Mouse (Mus musculus): ENCODE measurements around the gene Il31. TPM values are rescaled to one million over a fixed set of nuclear protein-coding genes. Genes with fewer than 3 reads are reported as not detected.
"Not testable (repeated sequence)": the region's sequence is repeated elsewhere in the genome, so short reads cannot be mapped to it uniquely, and the experiment has no call there.

Il31 gene
- polyA plus RNA-seq, 1 experiment from 2014 or later = not detected

DNA sequence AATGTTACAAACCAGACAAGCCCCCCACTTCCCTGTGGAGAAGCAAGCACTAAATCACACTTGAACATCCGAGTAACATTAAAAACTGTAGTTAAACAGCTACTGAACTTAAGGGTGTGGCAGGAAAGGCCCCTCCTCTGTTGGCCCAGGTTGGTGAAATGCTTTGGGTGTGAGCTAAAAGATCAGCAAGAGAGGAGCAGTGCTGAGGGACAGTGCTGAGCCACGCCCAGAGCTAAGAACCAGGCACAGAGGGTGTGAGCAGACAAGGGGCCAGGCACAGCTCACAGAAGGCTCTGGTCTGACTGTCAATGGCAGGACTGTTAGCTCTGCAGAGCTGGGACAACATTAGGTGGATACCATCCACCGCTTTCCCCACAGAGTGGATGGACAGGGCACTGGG lies 22.8 kb upstream of the Il31 start:
- no peak for ATAC-seq (replicated peaks)
- H3K9ac ChIP-seq (replicated peaks) = no peak overlapping the region
- WGBS = 84% methylated on average over 3 of the region's 3 CpGs
- H3K27ac ChIP-seq (replicated peaks) = no peak overlapping the region
- no peaks in the 10 kb centered on the region for H3K27me3 ChIP-seq
- peaks cover 22% of the 10 kb centered on the region for H3K36me3 ChIP-seq
- no peak overlapping the region for H3K4me3 ChIP-seq
- no peak overlapping the region for H3K4me2 ChIP-seq (replicated peaks)
- H3K9me3 ChIP-seq = no peaks in the 10 kb centered on the region
- H3K4me1 ChIP-seq = peaks cover 18% of the 10 kb centered on the region

DNA sequence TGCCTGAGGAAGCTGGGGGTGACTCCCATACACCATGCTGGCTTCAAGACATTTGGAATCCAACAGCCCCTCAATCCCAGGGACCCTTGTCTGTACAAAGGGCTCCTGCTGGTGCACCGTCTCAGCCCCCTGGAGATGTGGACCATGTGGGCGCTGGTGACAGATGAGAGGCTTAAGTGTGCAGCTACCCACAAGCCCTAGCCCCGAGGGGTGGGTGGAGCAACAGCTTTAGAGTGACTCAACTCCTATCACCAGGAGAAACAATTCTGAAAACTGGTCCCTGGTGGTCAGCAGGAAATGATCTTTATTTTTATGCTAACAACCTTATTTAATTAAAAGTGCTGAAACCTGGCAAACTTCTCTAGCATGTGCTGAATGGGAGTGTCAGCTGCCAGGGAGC lies 22.1 kb upstream of the Il31 start:
- not testable (repeated sequence) for H3K9me3 ChIP-seq; ATAC-seq (replicated peaks); H3K4me3 ChIP-seq; H3K4me2 ChIP-seq (replicated peaks); H3K27me3 ChIP-seq; H3K27ac ChIP-seq (replicated peaks); H3K9ac ChIP-seq (replicated peaks)
- peaks cover 15% of the 10 kb centered on the region for H3K36me3 ChIP-seq
- H3K4me1 ChIP-seq = peaks cover 18% of the 10 kb centered on the region
- 74% methylated on average over 3 of the region's 3 CpGs for WGBS

DNA sequence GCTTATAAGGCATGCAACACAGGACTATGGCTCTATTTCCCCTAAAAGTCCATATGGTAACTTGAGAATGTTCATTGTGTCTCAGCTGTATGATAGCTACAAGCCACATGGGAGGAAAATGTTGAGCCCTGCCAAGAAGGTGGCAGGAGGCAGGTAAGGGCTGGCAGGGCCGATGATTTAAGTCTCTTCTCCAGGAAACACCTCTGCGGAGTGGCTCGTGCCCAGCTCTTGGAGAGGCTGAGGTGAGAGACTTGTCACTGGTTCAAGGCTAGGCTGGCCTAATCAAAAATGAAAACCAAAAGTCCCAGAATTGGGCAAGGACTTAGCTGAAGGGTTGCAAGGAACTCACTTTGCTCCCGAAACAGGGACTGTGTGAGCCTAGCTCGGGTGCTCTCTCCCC lies 20.9 kb upstream of the Il31 start, which contains the start of gene B3gnt4:
B3gnt4 (plus strand) TSS at position 301 of the 400 bp plus-strand sequence.
- no peak for ATAC-seq (replicated peaks)
- peaks cover 18% of the 10 kb centered on the region for H3K4me1 ChIP-seq
- H3K4me3 ChIP-seq = 0 out of 2 replicates have a peak within 1 kb of the TSS, but pooled peaks have one; percentile 90
- H3K36me3 ChIP-seq = peaks cover 2% of the 10 kb centered on the region
- peak within 1 kb of the TSS; percentile 87; the same call in 1 of the 2 replicates for H3K4me2 ChIP-seq (replicated peaks)
- 87% methylated on average over 5 of the region's 5 CpGs for WGBS
- H3K27ac ChIP-seq (replicated peaks) = no peak within 1 kb of the TSS
- no peaks in the 10 kb centered on the region for H3K9me3 ChIP-seq
- no peak within 1 kb of the TSS for H3K9ac ChIP-seq (replicated peaks)
- no peaks in the 10 kb centered on the region for H3K27me3 ChIP-seq

DNA sequence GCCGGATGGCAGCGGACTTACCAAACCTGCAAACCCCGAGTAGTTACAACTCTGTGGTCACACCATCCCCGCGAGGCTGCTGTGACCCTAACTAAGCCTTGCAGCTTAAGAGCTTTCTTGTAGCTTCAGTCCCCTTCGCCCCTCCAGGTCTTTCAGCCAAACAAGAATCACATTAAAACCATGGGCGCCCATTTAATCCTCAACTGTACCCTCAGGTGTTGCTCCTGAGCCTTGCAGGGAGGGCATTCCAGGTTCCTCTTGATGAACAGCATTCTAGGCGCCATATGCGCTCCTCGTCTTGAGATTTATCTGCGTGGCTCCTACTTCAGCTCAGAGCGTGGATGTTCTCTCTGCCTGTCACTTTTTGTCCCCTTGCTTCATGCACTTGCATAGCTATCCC lies 19.6 kb upstream of the Il31 start:
- WGBS = 4% methylated on average over 12 of the region's 12 CpGs
- Histone ChIP-seq H3K9me3 (no peaks in the 10 kb centered on the region), H3K27ac (replicated peaks) (no peak overlapping the region), H3K4me1 (peaks cover 18% of the 10 kb centered on the region), H3K9ac (replicated peaks) (peak overlapping the region; percentile 79), H3K4me2 (replicated peaks) (peak overlapping the region; percentile 87), H3K27me3 (no peaks in the 10 kb centered on the region), H3K4me3 (peak overlapping the region; percentile 90), H3K36me3 (peaks cover 2% of the 10 kb centered on the region)
- ATAC-seq (replicated peaks) = no peak

DNA sequence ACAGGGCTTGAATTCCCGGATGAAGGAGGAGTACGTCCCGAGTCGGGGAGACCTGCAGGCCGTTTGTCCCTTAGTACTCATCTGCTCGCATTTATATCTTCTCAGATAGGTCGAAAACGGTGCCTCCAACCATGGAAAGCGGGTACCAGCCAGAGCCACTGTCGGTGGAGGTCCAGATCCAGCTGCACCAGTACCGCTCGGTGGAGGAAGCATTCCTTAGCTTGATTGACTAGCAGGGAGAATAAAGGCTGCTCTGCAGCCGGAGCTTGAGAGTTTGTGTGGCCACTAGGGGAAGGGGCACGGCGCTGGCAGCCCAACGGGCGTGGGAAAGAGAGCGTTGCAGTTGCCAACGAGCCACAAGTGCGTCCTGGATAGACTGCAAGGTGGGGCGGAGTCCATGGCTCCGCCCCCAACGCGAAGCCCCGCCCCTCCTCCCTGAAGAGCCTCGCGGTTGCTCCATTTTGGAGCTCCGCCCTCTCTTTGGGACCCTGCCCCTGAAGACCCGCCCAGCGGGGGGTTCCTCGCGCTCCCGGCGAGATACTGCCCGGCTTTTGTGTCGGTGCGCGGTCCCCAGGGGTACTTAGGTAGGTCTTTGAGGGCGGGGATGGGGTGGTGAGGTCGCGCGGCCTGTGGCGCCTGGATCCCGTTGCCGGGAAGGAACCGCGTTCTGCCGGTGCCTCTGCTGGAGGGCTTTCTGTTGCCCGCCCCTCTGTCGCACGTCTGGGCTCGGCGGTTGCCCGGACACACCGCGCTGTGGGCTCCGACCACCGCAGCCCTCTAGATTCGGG lies 18.8 kb upstream of the Il31 start:
- no peaks in the 10 kb centered on the region for H3K27me3 ChIP-seq
- peak overlapping the region; percentile 87 for H3K4me2 ChIP-seq (replicated peaks)
- H3K27ac ChIP-seq (replicated peaks) = 0 out of 2 replicates have a peak overlapping the region, but pooled peaks have one; percentile 21
- peak overlapping the region; percentile 79 for H3K9ac ChIP-seq (replicated peaks)
- H3K9me3 ChIP-seq = no peaks in the 10 kb centered on the region
- peaks cover 18% of the 10 kb centered on the region for H3K4me1 ChIP-seq
- ATAC-seq (replicated peaks) = peak; percentile 87
- WGBS = under 1% methylated on average over 59 of the region's 59 CpGs
- H3K4me3 ChIP-seq = peak overlapping the region; percentile 90
- peaks cover 2% of the 10 kb centered on the region for H3K36me3 ChIP-seq

DNA sequence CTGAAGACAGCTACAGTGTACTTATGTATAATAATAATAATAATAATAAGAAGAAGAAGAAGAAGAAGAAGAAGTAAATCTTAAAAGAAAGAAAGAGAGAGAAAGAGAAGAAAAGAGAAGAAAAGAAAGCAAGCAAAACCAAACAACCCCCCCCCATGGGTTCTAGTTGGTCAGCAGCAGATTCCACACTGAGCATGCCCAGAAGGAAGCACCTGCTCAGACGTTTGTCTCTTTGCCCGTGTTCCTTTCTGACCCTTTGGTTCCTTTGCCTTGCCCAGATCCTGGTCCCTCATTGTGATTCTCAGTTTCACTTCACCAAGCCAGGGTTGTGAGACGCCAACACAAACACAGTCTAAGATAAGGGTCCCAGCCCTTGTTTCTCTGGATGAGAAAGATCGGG lies 12.7 kb upstream of the Il31 start:
- Histone ChIP-seq H3K4me3 (no peak overlapping the region), H3K9me3 (no peaks in the 10 kb centered on the region), H3K27ac (replicated peaks) (no peak overlapping the region), H3K36me3 (no peaks in the 10 kb centered on the region), H3K9ac (replicated peaks) (no peak overlapping the region), H3K27me3 (no peaks in the 10 kb centered on the region), H3K4me1 (peaks cover 11% of the 10 kb centered on the region), H3K4me2 (replicated peaks) (no peak overlapping the region)
- WGBS = 73% methylated on average over 4 of the region's 4 CpGs
- no peak for ATAC-seq (replicated peaks)

DNA sequence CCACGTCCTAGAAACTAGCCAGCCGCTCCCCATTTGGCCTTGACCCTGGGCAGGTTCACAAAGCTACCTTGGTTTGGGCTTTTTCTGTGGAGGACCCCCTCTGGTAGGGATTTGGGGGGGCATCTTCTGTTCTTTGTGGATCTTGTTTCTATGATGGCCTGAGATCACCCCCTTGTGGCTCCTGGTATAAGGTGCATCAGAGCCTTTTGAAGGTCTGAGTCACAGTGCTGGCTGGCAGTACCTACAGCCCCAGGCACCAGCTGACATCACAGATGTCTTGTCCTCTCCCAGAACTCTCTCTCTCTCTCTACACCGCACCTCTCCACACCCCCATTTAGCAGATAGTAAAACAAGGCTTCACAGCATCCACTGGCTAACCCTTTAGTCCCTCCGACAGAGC lies 10.4 kb upstream of the Il31 start:
- Histone ChIP-seq H3K27me3 (no peaks in the 10 kb centered on the region), H3K4me1 (peaks cover 11% of the 10 kb centered on the region), H3K9ac (replicated peaks) (no peak overlapping the region), H3K4me2 (replicated peaks) (no peak overlapping the region), H3K9me3 (no peaks in the 10 kb centered on the region), H3K4me3 (no peak overlapping the region), H3K27ac (replicated peaks) (no peak overlapping the region), H3K36me3 (no peaks in the 10 kb centered on the region)
- ATAC-seq (replicated peaks) = no peak
- WGBS = 52% methylated on average over 4 of the region's 4 CpGs

DNA sequence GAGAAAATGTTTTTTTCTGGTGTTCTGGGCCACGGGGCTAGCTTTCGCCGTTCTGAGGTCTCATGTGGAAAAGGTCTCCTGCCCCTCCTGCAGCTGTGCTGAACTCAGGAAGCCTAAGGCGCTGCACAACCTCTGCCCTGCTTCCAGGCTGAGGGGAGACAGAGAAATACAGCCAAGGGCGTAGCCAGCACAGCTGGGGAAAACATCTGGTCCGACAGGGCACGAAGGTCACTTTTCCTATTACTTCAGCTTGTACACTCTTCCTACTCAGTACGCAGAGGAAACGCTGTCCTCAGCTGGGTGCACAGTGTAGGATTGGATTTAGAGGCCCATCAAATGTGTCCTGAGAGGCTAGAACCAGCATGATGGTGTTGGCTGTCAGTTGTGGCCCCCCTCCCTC lies 646 bp upstream of the Il31 start:
- H3K36me3 ChIP-seq = no peaks in the 10 kb centered on the region
- no peaks in the 10 kb centered on the region for H3K27me3 ChIP-seq
- no peak overlapping the region for H3K9ac ChIP-seq (replicated peaks)
- WGBS = 75% methylated on average over 9 of the region's 9 CpGs
- no peaks in the 10 kb centered on the region for H3K9me3 ChIP-seq
- H3K4me1 ChIP-seq = peaks cover 5% of the 10 kb centered on the region
- H3K27ac ChIP-seq (replicated peaks) = no peak overlapping the region
- H3K4me3 ChIP-seq = no peak overlapping the region
- ATAC-seq (replicated peaks) = no peak
- no peak overlapping the region for H3K4me2 ChIP-seq (replicated peaks)

DNA sequence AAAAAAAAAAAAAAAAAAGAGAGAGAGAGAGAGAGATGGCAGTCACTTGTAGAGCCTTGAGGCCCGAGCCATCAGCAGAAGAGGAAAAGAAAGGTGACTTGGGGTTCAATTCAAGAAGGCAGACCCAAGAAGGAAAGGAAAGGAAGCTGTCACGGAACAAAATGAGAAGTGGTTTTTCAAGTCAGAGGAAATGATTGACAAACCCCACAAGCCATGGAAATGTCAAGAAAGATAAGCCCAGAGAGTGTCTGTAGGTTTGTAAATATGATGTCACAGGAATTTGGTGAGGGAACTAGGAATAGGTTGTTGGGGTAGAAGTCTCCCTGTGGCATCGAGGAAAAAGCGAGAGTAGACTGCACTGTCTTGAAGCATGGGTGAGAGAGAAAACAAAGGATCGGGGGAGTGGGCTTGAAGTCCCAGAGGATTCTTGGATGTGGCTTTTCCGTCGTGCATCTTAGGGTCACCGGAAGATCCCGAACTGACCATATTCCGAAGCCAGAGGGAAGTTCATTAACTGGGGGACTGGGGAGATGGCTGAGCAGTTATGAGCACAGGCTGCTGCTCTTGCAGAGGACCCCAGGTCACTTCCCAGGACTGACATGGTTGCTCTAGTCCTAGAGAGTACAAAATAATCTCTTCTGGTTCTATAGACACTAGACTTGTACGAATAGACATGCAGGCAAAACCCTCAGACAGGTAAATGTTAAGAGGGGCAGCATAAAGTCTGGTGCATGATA lies 1.5 kb downstream of the Il31 start:
- WGBS = 87% methylated on average over 11 of the region's 11 CpGs

DNA sequence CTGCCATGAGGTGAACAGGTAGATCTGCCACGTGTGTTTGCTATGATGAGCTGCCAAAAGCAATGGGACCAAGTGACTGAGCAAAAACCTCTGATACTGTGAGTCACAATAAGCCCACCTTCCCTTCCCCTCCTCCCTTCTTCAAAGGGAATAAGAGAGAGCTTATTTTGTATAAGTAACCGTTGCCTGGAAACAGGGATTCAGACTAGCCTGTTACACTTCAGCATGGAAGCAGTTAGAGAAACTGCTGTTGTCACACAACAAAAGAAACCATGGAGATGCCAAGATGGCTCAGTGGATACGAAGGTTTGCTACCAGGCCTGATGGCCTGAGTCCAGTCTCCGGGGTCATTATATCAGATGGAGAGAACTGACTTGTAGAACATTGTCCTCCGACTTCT lies 15.5 kb downstream of the Il31 start:
- H3K4me1 ChIP-seq = no peaks in the 10 kb centered on the region
- H3K27me3 ChIP-seq = no peaks in the 10 kb centered on the region
- no peaks in the 10 kb centered on the region for H3K36me3 ChIP-seq
- WGBS = 64% methylated on average over 5 of the region's 5 CpGs
- no peak for ATAC-seq (replicated peaks)
- H3K9me3 ChIP-seq = no peaks in the 10 kb centered on the region
- H3K27ac ChIP-seq (replicated peaks) = no peak overlapping the region
- H3K4me3 ChIP-seq = no peak overlapping the region
- no peak overlapping the region for H3K9ac ChIP-seq (replicated peaks)
- no peak overlapping the region for H3K4me2 ChIP-seq (replicated peaks)

More for the DNA sequence above, 1.5 kb downstream of the Il31 start:
- ATAC-seq (replicated peaks) = no peak
- peaks cover 5% of the 10 kb centered on the region for H3K4me1 ChIP-seq
- no peaks in the 10 kb centered on the region for H3K36me3 ChIP-seq
- H3K9ac ChIP-seq (replicated peaks) = no peak overlapping the region
- no peaks in the 10 kb centered on the region for H3K27me3 ChIP-seq
- no peak overlapping the region for H3K4me2 ChIP-seq (replicated peaks)
- H3K27ac ChIP-seq (replicated peaks) = no peak overlapping the region
- H3K9me3 ChIP-seq = no peaks in the 10 kb centered on the region
- no peak overlapping the region for H3K4me3 ChIP-seq

DNA sequence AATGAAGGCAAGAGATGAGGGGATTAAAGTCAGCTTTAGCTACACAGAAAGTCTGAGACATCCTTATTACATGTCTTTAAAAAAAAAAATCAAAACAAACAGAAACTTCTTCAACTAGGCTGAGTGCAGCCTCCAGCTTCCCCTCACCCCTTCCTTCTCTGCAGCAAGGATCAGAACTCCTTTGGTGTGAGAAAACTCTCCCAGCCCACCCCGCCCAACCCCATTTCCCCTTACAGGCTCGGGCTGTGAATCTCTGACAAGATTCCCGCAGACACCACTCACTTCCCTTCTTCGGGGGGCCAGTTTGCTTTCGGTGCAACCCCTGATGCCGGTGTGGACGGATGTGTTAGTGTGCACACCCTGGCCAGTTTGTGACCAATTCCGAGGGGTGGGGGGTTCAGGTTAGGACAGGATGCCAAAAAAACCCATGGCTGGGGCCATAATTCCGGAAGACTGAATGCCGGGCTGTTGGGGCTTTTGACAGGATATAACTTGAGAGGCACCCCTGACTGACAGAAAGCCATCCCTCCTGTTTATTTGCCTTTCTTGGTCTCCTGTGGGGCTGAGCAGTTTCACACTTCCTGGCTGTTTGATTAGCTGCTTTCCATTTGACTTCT lies 18.4 kb downstream of the Il31 start:
- 73% methylated on average over 10 of the region's 10 CpGs for WGBS
- H3K27ac ChIP-seq (replicated peaks) = no peak overlapping the region
- H3K36me3 ChIP-seq = no peaks in the 10 kb centered on the region
- H3K4me1 ChIP-seq = no peaks in the 10 kb centered on the region
- no peaks in the 10 kb centered on the region for H3K27me3 ChIP-seq
- no peak overlapping the region for H3K4me2 ChIP-seq (replicated peaks)
- H3K9ac ChIP-seq (replicated peaks) = no peak overlapping the region
- no peak for ATAC-seq (replicated peaks)
- no peaks in the 10 kb centered on the region for H3K9me3 ChIP-seq
- no peak overlapping the region for H3K4me3 ChIP-seq

DNA sequence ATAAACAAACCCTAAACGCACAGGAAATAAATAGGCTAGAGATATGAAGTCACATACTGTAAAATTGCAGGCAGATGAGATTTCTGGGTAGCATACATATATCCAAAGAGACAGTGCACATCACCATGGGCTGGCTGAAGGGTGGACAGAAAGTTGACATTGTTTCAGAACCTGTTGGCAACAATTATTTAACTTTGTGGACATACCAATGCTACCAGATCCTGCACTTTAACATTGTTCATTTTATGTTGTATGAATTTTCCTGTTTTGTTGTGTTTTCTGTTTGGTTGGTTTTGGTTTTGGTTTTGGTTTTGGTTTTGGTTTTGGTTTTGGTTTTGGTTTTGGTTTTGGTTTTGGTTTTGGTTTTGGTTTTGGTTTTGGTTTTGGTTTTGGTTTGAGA lies 24.7 kb downstream of the Il31 start:
- Histone ChIP-seq H3K36me3 (no peaks in the 10 kb centered on the region), H3K4me1 (no peaks in the 10 kb centered on the region), H3K9me3 (no peaks in the 10 kb centered on the region), H3K4me3 (no peak overlapping the region), H3K27me3 (no peaks in the 10 kb centered on the region), H3K4me2 (replicated peaks) (no peak overlapping the region), H3K27ac (replicated peaks) (no peak overlapping the region), H3K9ac (replicated peaks) (no peak overlapping the region)
- no peak for ATAC-seq (replicated peaks)
- 97% methylated on average over 1 of the region's 1 CpGs for WGBS
